Mouse (Mus musculus) heart, embryonic 11.5 days (tissue): ENCODE results near the gene Kirrel2. TPM values are rescaled to one million over a fixed set of nuclear protein-coding genes. Genes with fewer than 3 reads are reported as not detected.

Source experiments
- ATAC-seq: fragments of 200-750 bp; cut with Nextera tagmentation; replicated peaks from 2 replicates; pipeline ENCODE4 v1.8.0; 2017; ENCODE audit warnings: moderate library complexity; ENCODE audit not compliant: insufficient number of reproducible peaks, low FRiP score, low TSS enrichment
- H3K27ac ChIP-seq: fragments of 300-500 bp; sonication (generic); 2 replicates; pipeline ENCODE4 v1.5.1; 2014; ENCODE audit warnings: mild to moderate bottlenecking, low read depth, low read length
- H3K27me3 ChIP-seq: fragments of 300-500 bp; sonication (generic); 2 replicates; pipeline ENCODE4 v1.6.1; 2014; ENCODE audit warnings: mild to moderate bottlenecking, low read length, mixed read lengths; ENCODE audit not compliant: control insufficient read depth, insufficient read depth
- H3K36me3 ChIP-seq: fragments of 300-500 bp; sonication (generic); 2 replicates; pipeline ENCODE4 v1.6.1; 2014; ENCODE audit warnings: mild to moderate bottlenecking, low read length, moderate library complexity, mixed read lengths; ENCODE audit not compliant: control insufficient read depth, insufficient read depth
- H3K4me1 ChIP-seq: fragments of 300-500 bp; sonication (generic); 2 replicates; pipeline ENCODE4 v1.6.1; 2014; ENCODE audit warnings: low read length; ENCODE audit not compliant: control insufficient read depth, insufficient read depth
- H3K4me2 ChIP-seq: fragments of 300-500 bp; sonication (generic); 2 replicates; pipeline ENCODE4 v1.6.1; 2014; ENCODE audit warnings: mild to moderate bottlenecking, moderate library complexity
- H3K4me3 ChIP-seq: fragments of 300-500 bp; sonication (generic); 2 replicates; pipeline ENCODE4 v1.5.1; 2014; ENCODE audit warnings: low read depth, low read length
- H3K9ac ChIP-seq: fragments of 300-500 bp; sonication (generic); 2 replicates; pipeline ENCODE4 v1.6.1; 2014; ENCODE audit warnings: mild to moderate bottlenecking, low read depth, low read length, moderate library complexity
- H3K9me3 ChIP-seq: fragments of 300-500 bp; sonication (generic); replicated peaks from 2 replicates; pipeline ENCODE4 v1.6.1; 2016; ENCODE audit warnings: low read length; ENCODE audit not compliant: control insufficient read depth
- WGBS: fragments of 180-500 bp; shearing (Covaris S2); extraction: QIAGEN DNeasy Blood & Tissue Kit; methylation state at CpG from one replicate; pipeline ENCODE4 v1.1.7; 2014; ENCODE audit not compliant: insufficient replicate concordance; 5-methylcytosine and 5-hydroxymethylcytosine counted together
- polyA plus RNA-seq: library from polyadenylated mRNA; unstranded; fragments of >200 nt; fragmentation: Nextera tagmentation; extraction: Ambion mirVana; gene quantifications from 2 replicates; pipeline ENCODE4 v1.2.1, GENCODE M21; 2014

Gene Kirrel2
- polyA plus RNA-seq, 1 experiment from 2014 or later = 3.7 TPM

DNA sequence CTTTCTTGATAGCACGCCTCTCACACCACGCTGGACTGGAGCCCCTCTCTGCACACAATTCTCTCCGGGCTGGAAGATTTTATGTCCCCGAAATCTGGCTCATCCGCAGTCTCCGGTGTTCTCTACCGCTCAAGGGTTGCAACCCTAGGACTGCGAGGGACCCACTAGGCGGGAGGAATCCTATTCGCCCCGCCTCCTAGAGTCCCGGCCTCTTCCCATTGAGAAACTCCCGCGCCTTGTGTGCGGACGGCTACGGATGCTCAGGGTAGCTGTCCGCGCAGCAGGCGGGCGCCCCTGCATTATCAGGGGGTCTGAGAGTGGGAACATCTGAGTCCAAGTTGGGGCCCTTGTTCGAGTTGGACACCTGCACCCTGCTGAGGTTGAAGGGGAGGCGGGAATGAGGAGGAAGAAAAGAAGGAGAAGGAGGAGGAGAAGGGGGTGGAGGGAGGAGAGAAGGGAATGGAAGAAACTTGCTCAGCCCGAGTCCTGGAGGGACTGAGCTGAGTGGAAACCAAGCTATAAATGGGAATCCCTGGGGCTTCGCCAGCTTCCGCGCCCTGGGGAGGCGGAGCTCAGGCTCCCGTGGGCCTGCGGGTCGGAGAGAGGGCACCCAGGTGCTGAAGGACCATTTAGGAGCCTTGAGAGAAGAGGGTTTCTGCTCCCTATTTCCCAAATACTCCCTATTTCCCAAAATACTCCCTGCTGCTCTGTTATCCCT lies 420 bp downstream of the Kirrel2 start:
- H3K27ac ChIP-seq = no peak overlapping the region
- under 1% methylated on average over 31 of the region's 31 CpGs for WGBS
- no peak overlapping the region for H3K9ac ChIP-seq
- H3K4me2 ChIP-seq = peak overlapping the region; percentile 14; the same call in 1 of the 2 replicates
- ATAC-seq = no peak
- H3K27me3 ChIP-seq = peaks cover 96% of the 10 kb centered on the region
- no peaks in the 10 kb centered on the region for H3K9me3 ChIP-seq
- no peaks in the 10 kb centered on the region for H3K4me1 ChIP-seq
- 0 out of 2 replicates have a peak overlapping the region, but pooled peaks have one; percentile 1 for H3K4me3 ChIP-seq
- no peaks in the 10 kb centered on the region for H3K36me3 ChIP-seq

DNA sequence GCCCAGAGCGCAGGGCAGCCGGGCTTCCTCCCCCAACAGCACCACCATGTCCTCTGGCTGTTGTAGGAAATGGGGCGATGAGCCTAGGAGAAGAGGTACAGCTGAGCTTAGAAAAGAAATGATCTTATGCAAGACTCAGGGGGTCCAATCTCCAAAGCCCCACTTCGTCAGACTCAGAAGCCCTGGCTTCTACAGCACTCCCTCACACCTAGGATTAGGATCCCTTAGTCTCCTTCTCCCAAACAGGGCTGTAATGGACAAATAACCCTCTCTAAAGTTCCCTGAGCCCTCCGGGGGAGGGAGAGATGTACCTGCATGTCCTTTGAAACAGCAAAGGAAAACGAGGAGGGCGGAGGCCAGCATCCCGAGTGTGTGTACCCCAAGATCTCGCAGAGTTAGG lies 1.0 kb downstream of the Kirrel2 start:
- H3K4me2 ChIP-seq = no peak overlapping the region
- ATAC-seq = no peak
- H3K27me3 ChIP-seq = peaks cover 91% of the 10 kb centered on the region
- H3K36me3 ChIP-seq = no peaks in the 10 kb centered on the region
- H3K9me3 ChIP-seq = no peaks in the 10 kb centered on the region
- H3K9ac ChIP-seq = no peak overlapping the region
- H3K4me1 ChIP-seq = no peaks in the 10 kb centered on the region
- H3K4me3 ChIP-seq = 0 out of 2 replicates have a peak overlapping the region, but pooled peaks have one; percentile 1
- no peak overlapping the region for H3K27ac ChIP-seq
- 3% methylated on average over 9 of the region's 9 CpGs for WGBS

DNA sequence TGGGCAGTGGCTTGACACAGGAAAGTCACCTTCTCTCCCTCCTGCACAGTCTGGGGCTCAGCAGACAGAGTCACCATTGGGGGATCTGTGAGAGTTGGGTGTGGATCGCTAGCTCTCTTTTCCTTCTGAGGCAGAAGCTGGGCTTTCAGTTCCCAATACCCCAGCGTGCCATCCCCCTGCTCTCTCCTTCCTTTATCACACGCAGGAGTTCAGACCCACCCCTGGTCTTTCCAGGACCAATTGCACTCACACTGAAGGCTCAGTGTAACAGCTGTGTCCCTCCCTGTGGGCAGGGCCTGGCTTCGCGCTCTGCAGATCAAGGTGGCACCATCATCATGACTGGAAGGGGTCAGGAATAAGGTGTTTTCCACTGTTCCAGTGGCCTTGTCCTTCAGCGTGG lies 3.2 kb downstream of the Kirrel2 start:
- no peak for ATAC-seq
- WGBS = 15% methylated on average over 6 of the region's 6 CpGs
- Histone ChIP-seq H3K4me3 (no peak overlapping the region), H3K27me3 (peaks cover 81% of the 10 kb centered on the region), H3K36me3 (no peaks in the 10 kb centered on the region), H3K9me3 (no peaks in the 10 kb centered on the region), H3K4me2 (no peak overlapping the region), H3K27ac (no peak overlapping the region), H3K4me1 (no peaks in the 10 kb centered on the region), H3K9ac (no peak overlapping the region)

DNA sequence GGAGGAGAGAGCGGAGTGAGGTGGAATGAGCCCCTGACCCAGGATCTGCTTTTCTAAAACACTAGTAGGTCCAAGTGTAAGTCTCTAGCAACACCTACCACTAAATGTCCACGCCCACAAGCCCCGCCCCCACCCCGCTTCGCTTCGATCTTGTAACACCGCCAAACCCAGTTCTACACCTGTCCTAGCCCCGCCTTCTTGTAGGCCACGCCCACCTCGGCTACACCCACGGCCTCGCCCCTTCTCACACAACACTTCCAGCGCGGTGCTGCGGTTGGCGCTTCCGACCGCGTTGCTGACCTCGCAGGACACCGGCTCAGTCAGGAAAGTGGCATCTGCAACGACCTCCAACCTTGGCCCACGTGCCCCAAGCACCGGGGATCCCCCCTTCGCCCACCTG lies 3.7 kb downstream of the Kirrel2 start:
- WGBS = 4% methylated on average over 25 of the region's 25 CpGs

DNA sequence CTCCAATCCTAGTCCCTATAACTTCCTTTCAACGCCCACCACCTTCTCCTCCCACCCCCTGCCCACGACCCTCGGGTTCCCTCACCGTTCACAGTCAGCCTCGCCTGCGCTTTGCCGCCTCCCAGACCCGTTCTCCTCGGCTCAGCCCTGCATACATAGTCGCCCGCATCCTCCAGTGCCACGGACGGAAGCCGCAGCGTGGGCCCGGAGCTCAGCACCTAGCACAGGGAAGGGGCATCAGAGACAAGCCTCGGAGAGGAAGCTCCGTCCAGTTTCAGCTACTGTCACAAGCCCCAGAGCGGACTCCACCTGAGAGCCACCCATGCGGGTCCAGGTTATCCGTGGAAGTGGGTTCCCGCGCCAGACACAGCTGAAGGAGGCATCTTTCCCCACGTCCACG lies 4.2 kb downstream of the Kirrel2 start:
- WGBS = 23% methylated on average over 25 of the region's 25 CpGs
- ATAC-seq = no peak
- H3K4me3 ChIP-seq = no peak overlapping the region

More for the DNA sequence above, 3.7 kb downstream of the Kirrel2 start:
- no peak overlapping the region for H3K9ac ChIP-seq
- H3K4me1 ChIP-seq = no peaks in the 10 kb centered on the region
- peak overlapping the region; percentile 8; the same call in 1 of the 2 replicates for H3K4me3 ChIP-seq
- H3K4me2 ChIP-seq = 0 out of 2 replicates have a peak overlapping the region, but pooled peaks have one; percentile 34
- no peak for ATAC-seq
- H3K9me3 ChIP-seq = no peaks in the 10 kb centered on the region
- no peaks in the 10 kb centered on the region for H3K36me3 ChIP-seq
- H3K27me3 ChIP-seq = peaks cover 77% of the 10 kb centered on the region
- no peak overlapping the region for H3K27ac ChIP-seq

DNA sequence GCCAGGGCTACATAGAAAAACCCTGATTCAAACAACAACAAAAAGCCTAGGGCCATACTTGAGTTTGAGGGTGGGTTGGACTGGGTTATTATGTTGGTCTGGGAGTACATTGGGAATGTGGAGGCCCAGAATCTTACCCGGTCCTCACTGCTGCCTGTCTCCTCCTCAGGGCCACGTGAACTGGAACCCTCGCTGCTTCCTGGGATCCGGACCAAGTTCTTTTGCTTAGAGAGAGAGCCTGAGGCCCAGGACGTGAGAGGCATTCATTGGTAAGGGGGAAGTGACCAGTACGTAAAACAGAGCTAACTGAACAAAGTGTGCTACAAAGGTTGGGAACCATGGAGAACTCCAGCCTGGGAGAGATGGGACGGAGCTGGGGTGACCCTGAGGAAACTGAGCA lies 7.2 kb downstream of the Kirrel2 start:
- 70% methylated on average over 7 of the region's 7 CpGs for WGBS
- no peaks in the 10 kb centered on the region for H3K9me3 ChIP-seq
- no peak overlapping the region for H3K4me3 ChIP-seq
- ATAC-seq = no peak
- H3K27me3 ChIP-seq = peaks cover 57% of the 10 kb centered on the region
- H3K36me3 ChIP-seq = no peaks in the 10 kb centered on the region
- H3K27ac ChIP-seq = no peak overlapping the region
- no peaks in the 10 kb centered on the region for H3K4me1 ChIP-seq
- H3K4me2 ChIP-seq = no peak overlapping the region
- H3K9ac ChIP-seq = no peak overlapping the region

More for the DNA sequence above, 4.2 kb downstream of the Kirrel2 start:
- Histone ChIP-seq H3K27me3 (peaks cover 73% of the 10 kb centered on the region), H3K9me3 (no peaks in the 10 kb centered on the region), H3K9ac (no peak overlapping the region), H3K4me1 (no peaks in the 10 kb centered on the region), H3K4me2 (0 out of 2 replicates have a peak overlapping the region, but pooled peaks have one; percentile 34), H3K27ac (no peak overlapping the region), H3K36me3 (no peaks in the 10 kb centered on the region)

DNA sequence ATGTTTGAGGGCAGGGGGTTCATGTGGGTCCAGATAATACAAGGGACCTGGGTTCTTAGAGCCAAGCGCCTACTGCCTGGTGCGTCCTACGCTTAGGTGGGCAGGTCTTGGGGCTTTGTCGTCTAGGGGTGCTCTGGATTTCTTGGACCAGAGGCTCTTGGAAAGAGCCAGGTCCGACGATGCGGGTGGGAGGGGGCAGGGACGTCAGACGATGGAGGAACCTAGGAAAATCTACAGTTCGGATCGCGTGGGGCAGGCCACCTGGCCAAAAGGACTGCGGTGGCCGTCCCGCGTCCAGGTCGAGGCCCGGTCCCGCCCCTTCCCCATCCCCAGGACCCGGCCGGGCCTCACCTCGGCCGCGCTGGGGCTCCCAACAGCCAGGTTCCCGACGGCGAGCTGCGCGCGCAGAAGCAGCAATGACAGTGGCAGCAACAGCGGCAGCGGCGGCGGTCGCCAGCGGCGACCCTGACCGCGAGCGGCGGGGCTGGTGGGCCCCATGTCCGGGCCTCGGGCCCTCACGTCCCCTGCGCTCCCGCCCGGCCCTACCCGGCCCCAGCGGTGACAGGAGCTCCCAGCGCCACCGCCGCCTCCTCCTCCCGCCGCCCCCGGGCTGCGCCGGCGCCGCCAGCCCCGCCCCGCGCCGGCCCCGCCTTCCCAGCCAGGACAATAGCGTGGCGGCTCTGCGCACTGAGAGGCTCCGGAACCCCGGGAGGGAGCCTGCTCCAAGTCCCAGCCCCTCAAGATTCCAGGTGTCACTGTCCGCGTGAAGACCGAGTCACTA lies 12.3 kb downstream of the Kirrel2 start, which contains the start of gene Aplp1:
Gene Aplp1 (minus strand): TSS at position 565 of the 781 bp plus-strand sequence.
- Histone ChIP-seq H3K4me1 (peaks cover 6% of the 10 kb centered on the region), H3K27ac (peak within 1 kb of the TSS; percentile 10; the same call in 1 of the 2 replicates), H3K9ac (peak within 1 kb of the TSS; percentile 70), H3K9me3 (no peaks in the 10 kb centered on the region), H3K27me3 (peaks cover 50% of the 10 kb centered on the region), H3K4me2 (peak within 1 kb of the TSS; percentile 84), H3K36me3 (no peaks in the 10 kb centered on the region), H3K4me3 (peak within 1 kb of the TSS; percentile 63)
- ATAC-seq = 0 out of 2 replicates have a peak, but pooled peaks have one; percentile 43
- under 1% methylated on average over 54 of the region's 72 CpGs for WGBS

DNA sequence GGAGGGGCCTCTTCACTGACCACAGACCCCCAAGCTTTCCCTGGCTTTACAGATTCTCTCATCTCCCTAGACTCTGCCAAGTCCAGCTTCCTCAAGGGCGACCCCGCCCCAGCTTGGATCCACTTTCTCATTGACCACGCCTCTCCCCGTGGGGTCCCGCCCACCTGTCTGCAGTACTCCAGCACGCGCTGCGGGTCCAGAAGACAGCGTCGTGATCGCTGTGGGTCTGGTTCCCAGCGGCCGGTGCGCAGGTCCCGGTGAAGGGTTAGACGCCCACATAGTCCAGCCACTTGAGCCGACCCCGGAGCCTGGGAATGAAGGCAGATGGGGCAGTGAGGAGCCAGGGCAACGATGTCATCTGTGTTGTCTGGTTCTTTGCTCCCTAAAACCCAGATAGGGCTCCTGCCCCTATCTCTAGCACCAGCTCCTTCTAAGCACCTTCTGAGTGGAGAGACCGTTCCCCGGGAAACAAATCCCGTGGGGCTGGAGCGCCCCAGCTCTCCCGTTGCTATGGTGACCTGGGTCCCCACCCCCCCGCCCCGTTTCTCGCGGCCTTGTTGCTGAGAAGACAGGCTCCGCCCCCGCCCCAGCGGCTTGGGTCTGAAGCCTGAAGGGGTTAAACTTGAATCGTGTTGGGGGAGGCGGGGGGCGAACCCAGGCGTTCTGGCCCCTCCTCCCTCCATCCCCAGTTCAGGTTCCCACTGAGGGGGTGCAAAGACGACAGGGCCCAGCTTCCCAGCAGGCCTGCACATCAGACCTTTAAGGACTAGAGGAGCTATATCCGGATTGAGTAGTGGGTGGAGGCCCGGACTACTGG lies 13.1 kb downstream of the Kirrel2 start:
- 0 out of 2 replicates have a peak, but pooled peaks have one; percentile 11 for ATAC-seq
- Histone ChIP-seq H3K9ac (peak overlapping the region; percentile 70), H3K4me3 (peak overlapping the region; percentile 63), H3K27me3 (peaks cover 52% of the 10 kb centered on the region), H3K4me2 (peak overlapping the region; percentile 84), H3K9me3 (no peaks in the 10 kb centered on the region), H3K27ac (peak overlapping the region; percentile 10; the same call in 1 of the 2 replicates), H3K4me1 (peaks cover 6% of the 10 kb centered on the region), H3K36me3 (no peaks in the 10 kb centered on the region)
- under 1% methylated on average over 38 of the region's 38 CpGs for WGBS
